Mouse (Mus musculus) C2C12 (cell line): ENCODE data around the gene Ghrhr.

Source experiments
- CTCF ChIP-seq: IDR thresholded peaks from one replicate; pipeline ENCODE4 v1.5.1; 2011; ENCODE audit not compliant: control insufficient read depth, insufficient read depth, insufficient read length
- MAX ChIP-seq: IDR thresholded peaks from one replicate; pipeline ENCODE4 v1.6.1; 2011; ENCODE audit warnings: mild to moderate bottlenecking, control low read depth
- MYOD1 ChIP-seq: IDR thresholded peaks from one replicate; pipeline ENCODE4 v1.6.1; 2011; ENCODE audit warnings: low read depth; ENCODE audit not compliant: control insufficient read depth, insufficient read length

- TF ChIP-seq CTCF (no peak), MAX (no peak), MYOD1 (no peak)
Measured at GRCm38 (mm10) chr6:55379641-55380335, 3.7 kb downstream of the Ghrhr start.
